Mouse (Mus musculus) megakaryocyte, adult 5-6 weeks (primary cell): ENCODE results near the gene Cant1. TPM values are rescaled to one million over a fixed set of nuclear protein-coding genes. Genes with fewer than 3 reads are reported as not detected.

Experiments used
- ATAC-seq: 2 replicates; pipeline ENCODE4 v1.8.0; 2016; ENCODE audit warnings: mild to moderate bottlenecking, inconsistent platforms; ENCODE audit not compliant: poor library complexity, severe bottlenecking
- total RNA-seq, 2 experiments: library from RNA; stranded (forward) in 1 of 2; stranded (reverse) in 1 of 2; fragments of 153-499, 151-499 nt in 1 of 2; fragments of 221-1000, 200-1000 nt in 1 of 2; gene quantifications; 2 replicates each; pipeline versions ENCODE4 v1.2.3 to v1.2.4; 2015 to 2017

The Cant1 gene
- total RNA-seq, 2 experiments from 2014 or later = 16.9 to 18.9 TPM

DNA sequence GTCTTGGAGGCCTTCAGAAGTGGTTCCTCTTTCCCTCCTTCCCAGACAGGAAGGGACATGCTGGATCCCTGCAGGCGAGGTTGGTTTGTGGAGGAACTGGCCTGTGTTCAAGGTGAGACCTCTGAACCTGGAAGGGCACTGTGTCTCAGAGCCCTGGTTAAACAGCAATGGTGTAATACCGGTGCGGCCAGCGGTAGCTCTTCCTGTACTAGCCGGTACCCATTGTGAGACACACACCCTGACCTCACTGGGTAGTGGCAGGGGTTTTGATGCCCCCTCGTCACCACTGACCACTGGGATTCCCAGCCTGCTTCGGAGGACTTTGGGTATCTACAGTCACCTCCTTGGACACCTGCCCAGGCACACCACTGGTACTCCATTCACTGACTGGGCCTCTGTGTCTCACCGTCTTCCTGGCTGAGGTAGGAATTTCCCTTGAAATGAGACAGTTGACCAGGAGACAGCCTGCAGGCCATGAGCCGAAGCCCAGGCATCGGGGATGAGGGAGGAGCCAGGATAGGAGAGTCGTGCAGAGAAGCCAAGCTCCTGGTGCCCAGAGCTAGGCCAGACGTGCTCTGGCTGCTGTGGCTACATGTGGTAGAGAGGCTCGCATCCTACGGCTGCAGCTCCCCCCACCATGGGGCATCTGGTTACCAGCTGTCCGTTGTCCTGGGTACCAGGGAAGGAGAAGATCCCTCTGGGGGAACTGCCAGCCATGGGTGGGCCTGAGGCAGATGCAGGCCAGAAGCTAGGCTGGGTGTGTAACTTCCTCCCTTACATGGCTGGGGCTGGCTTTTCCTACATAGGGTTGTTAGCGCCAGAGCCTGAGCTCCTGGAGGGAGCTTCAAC, 12.4 kb upstream of the Cant1 start:
- ATAC-seq = no peak

DNA sequence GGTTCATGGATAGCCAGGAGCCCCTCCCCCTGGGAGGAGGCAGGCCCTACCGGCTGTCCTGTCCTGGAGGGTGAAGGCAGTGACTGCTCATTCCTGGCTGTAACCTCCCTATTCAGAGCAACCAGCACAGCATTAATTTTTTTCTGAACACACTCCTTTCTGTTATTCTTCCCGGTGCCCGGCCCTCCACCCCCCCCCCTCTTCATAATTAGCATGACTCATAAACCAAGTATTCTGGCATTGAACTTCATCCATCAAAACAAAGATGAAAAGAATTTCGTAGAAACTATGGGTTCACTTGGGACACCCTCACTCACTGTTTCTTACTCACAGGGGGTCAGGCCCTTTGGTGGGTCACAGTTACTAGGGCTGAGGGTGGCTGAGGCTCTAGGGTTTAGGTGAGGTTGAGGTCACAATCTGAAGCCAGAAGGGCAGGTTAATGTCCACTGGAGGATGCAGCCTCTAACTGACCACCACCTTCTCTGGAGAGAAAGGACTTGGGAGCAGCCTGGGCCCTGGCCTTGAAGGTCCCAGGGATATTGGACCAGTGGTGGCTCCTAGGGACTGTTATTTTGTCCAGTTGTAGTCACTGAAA, 11.5 kb upstream of the Cant1 start:
- no peak for ATAC-seq

- no peak for ATAC-seq
Measured at GRCm38 (mm10) chr11:118428944-118429709, 10.2 kb upstream of the Cant1 start.

DNA sequence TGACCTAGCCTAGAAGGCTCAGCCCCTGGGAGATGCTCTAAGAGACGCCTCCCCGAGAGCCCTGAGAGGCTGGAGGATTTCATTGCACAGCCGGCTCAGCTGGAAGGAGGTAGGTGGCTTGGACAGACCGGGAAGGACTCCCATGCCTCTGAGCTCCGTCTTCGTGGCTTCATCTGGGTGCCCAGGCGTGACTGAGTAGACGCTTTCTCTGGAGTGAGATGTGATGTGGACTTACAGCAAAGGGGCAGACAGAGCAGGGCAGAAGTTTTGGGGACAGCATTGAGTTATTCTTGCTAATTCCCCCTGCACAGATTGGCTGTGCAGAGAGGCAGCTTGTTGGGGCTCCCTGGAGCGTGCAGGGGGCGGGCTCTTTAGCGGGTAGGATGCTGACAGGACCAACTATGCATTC, 9.6 kb upstream of the Cant1 start:
- ATAC-seq = no peak

DNA sequence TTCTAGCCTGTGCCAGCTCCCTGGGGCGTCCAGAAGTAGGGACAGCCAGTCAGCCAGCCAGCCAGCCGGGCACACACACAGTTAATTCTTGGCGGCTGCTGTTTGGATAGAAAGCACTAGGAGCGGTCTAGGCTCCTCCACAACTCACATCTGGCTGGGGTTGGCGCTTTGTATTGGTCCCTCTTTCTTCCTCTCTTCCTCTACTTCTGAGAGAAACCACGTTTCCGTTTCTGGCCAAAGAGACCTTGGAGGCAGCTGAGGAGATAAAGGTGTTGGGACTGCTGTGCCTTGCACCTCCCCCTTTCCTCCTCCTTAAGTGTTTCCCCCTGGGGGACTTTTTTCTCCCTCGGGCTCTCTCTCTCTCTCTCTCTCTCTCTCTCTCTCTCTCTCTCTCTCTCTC, 9.1 kb upstream of the Cant1 start, which contains the start of gene C1qtnf1:
C1qtnf1 (plus strand) TSS at position 218 of the 400 bp plus-strand sequence.
- ATAC-seq = no peak

DNA sequence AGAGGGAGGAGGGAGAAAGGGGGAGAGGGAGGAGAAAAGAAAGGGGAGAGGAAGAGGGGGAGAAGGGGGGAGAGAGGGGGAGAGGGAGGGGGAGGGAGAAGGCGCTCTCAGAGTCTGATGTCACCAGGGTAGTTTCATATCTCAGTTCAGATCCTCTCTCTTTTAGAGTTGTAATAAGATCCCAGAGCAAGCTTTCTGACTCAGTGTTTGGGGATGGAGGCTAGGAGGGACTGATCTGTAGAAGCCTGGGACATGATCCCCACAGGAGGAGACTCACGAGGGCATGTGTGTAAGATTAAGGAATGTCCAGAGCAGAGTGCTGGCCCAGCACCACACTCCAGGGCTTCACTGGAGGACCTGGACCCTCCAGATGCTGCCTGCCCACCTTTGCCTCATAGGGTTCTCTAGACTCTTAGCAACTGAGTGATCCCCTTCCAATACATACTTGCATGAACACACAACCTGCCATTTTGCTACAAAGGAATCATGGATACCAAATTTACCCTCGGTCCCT, 8.4 kb upstream of the Cant1 start:
- no peak for ATAC-seq

DNA sequence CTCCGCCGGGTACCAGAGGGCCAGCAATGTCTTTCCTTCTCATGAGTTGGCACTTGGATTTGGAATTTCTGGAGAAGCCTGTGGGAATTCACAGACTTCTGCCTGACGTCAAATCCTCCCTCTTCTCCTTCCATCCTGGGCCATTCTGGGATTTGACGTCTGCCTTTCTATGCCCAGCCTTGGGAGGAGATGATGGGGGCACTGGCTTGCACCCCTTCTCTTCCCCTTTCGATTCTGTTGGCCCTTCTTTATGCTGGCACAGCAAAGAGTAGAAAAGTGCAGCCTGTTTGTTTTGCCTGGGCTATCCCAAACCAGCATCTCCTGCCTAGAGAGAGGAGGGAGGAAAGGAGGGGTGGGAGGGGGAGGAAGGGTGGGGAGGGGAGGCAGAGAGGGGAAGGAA, 7.9 kb upstream of the Cant1 start:
- no peak for ATAC-seq

GRCm38 (mm10) chr11:118424621-118425335, 5.9 kb upstream of the Cant1 start:
- no peak for ATAC-seq

- ATAC-seq = no peak
Measured at GRCm38 (mm10) chr11:118423266-118423971, 4.5 kb upstream of the Cant1 start.

DNA sequence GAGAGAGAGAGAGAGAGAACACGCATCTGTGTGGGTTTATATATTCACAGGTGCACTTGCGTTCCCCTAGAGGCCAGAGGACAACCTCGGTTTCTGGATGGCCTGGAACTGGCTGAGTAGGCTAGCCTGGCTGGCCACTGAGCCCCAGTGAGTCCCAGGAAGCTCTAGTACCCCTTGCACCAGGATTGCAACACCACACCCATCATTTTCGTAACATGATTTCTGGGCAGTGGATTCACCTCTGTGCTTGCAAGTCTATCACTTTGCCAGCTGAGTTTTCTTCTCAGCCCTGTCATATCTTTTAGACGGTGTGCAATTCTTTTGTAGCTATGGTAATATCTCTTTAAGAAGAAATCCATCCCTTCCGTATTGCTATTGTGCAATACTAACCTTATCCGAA, 1.4 kb upstream of the Cant1 start:
- no peak for ATAC-seq

DNA sequence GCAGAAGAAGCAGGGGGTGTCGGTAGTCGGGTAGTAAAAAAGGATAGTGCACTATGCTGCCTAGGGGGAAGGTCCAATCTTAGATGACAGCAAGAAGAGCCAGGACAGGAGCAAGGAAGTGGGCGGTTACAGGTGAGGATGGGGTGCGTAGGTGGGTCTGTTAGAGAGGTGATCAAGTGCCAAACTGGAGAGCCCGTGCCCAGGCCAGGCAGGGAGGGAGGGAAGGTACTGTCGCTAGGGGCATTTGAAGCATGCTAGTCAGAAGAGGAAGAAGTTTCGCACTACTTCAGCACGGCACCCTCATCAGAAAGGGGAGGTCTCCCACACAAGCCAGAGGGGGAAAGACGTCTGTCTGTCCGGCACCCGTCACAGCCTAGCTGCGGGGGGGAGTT, 448 bp downstream of the Cant1 start:
- no peak for ATAC-seq

- no peak for ATAC-seq
Measured at GRCm38 (mm10) chr11:118417496-118417895, 1.4 kb downstream of the Cant1 start.

DNA sequence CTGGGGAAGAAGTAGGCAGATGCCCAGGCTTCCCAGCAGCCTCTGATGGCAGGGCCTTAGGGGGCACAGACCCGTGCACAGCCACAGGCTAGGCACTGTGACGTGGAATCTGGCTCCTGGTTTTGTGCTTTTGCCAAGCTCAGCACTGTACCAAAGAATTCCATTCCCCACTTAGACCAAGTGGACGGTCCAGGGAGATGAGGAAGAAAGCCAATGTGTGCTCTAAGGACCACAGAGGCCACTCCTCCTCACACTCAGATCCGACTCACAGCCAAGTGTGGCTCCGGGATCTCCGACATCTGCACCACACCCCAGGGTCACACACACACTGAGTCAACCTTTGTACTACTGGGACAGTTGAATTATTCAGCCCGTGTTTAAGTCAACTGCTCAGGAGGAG, 2.8 kb downstream of the Cant1 start:
- no peak for ATAC-seq

DNA sequence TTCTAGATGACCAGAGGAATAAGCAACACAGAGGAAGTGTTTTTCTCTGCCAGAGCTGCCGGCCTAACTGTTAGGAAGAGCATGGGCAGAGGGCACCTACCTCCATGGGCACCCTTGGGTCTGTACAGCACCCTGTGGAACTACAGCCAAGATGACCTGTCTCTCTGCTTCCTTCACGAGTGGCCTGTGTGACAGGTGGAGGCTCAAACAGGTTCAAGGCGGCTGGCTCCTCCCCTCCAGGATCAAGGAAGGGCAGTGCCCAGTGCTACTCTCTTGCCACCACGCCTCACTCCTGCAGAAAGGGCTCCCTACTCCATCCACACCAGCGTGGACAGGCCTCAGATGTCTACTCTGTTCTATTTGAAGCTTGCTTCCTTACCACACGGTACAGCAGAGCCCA, 3.3 kb downstream of the Cant1 start:
- ATAC-seq = no peak

DNA sequence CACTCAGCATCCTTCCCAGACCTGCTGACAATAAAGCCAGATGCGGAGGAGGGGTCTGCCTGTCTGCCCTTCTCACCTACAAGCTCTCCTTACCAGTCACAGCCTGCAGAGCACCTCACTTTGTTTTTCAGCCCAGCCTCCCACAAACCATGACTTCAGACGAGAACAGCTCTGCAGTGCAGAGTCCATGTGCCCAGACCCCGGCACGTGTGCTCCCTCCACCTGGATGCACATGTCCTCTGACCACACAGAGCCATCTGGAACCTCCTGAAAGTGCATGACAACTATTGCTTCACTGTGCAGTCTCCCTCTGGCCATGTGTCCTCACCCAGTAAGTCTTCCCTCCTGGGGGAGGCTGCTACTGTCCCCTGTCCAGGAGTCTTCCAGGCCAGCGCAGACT, 4.6 kb downstream of the Cant1 start:
- no peak for ATAC-seq

DNA sequence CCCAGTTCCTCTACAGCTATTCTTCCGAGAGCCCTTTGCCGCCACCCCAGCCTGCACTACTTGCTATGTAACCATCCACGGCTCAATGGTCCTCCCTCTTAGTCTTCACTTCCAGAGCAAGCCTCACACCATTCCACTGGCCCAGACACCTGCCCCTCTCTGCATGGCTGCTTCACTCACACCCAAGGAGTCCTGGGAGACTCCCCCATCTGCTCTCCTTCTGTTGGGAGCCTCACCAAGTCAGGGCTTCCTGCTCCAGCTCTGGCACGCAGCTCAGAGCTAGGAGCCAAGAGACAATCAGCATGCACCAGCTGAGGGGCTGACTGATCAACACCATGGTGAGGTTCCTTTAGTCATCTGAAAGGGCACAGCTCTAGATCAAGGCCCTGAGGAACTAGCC, 5.8 kb downstream of the Cant1 start:
- no peak for ATAC-seq

- ATAC-seq = no peak
Measured at GRCm38 (mm10) chr11:118412601-118413000, 6.3 kb downstream of the Cant1 start.

GRCm38 (mm10) chr11:118411271-118411670, 7.6 kb downstream of the Cant1 start:
- ATAC-seq = no peak

- no peak for ATAC-seq
Measured at GRCm38 (mm10) chr11:118410479-118410878, 8.4 kb downstream of the Cant1 start.

DNA sequence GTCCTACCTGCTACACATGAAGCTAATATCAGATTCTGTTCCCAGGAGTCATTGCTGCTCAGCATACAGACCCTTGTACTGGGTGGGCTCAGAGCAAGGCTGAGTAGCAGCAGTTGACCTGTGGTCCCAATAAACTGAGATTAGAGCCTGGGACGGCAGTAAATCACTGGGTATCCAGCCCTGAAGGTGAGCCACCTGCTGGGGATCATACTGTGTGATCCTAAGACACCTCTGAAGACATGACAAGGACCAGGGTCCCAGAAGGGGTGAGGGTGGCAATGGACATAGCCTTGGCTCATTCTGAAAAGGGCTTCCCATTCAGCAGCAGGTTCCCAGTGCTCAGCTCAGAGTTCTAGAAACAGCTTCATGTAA, 8.8 kb downstream of the Cant1 start:
- no peak for ATAC-seq
